Mouse (Mus musculus) urinary bladder, adult 18-20 months (tissue): ENCODE measurements at regions not wholly inside any gene's neighbourhood (a gene's known extent, or its start where the extent isn't known, plus 50 kb on each side); places are given as distances from the start of the nearest gene placed in this dataset.
A peak's percentile ranks its signal among the peaks of the same experiment; 100 is the strongest.

Experiments
- DNase-seq, 2 experiments: peaks; one replicate each; pipeline ENCODE4 v3.0.0; 2022; ENCODE audit warnings: low spot score in 2 of 2, mixed read lengths in 2 of 2

- DNase-seq = no peak
Observed at GRCm38 (mm10) chr1:168008216-168008615, 319.2 kb downstream of the Lmx1a start.

- no peak for DNase-seq
Observed at GRCm38 (mm10) chr1:168010416-168010815, 321.4 kb downstream of the Lmx1a start.

- DNase-seq = peak in 1 of 2 experiments; percentile 68
Observed at GRCm38 (mm10) chr1:168012069-168012468, 323.0 kb downstream of the Lmx1a start.

GRCm38 (mm10) chr1:168012611-168013010 is 323.6 kb downstream of the Lmx1a start:
- no peak for DNase-seq

- DNase-seq = no peak
Observed at GRCm38 (mm10) chr1:168016375-168016890, 327.4 kb downstream of the Lmx1a start.

GRCm38 (mm10) chr1:168026481-168026880 is 337.4 kb downstream of the Lmx1a start:
- no peak for DNase-seq

GRCm38 (mm10) chr1:168044765-168045164 is 355.7 kb downstream of the Lmx1a start:
- no peak for DNase-seq

- no peak for DNase-seq
Observed at GRCm38 (mm10) chr1:168046347-168046746, 357.3 kb downstream of the Lmx1a start.

GRCm38 (mm10) chr1:168046749-168047148 is 357.7 kb downstream of the Lmx1a start:
- DNase-seq = no peak

- DNase-seq = no peak
Observed at GRCm38 (mm10) chr1:168049965-168050364, 360.9 kb downstream of the Lmx1a start.

GRCm38 (mm10) chr1:168056479-168056878 is 367.4 kb downstream of the Lmx1a start:
- no peak for DNase-seq

GRCm38 (mm10) chr1:168057479-168057878 is 368.4 kb downstream of the Lmx1a start:
- DNase-seq = no peak

- DNase-seq = no peak
Observed at GRCm38 (mm10) chr1:168058769-168059168, 369.7 kb downstream of the Lmx1a start.

GRCm38 (mm10) chr1:168064065-168064664 is 367.9 kb downstream of the Pbx1 start:
- DNase-seq = no peak

GRCm38 (mm10) chr1:168065598-168066041 is 366.4 kb downstream of the Pbx1 start:
- DNase-seq = no peak

GRCm38 (mm10) chr1:168066810-168067209 is 365.3 kb downstream of the Pbx1 start:
- no peak for DNase-seq

- no peak for DNase-seq
Observed at GRCm38 (mm10) chr1:168068003-168068919, 363.8 kb downstream of the Pbx1 start.

- DNase-seq = no peak
Observed at GRCm38 (mm10) chr1:168068920-168069590, 363.0 kb downstream of the Pbx1 start.
